Mouse (Mus musculus) kidney, postnatal 0 days (tissue): ENCODE measurements around the gene Unc45a. TPM values are rescaled to one million over a fixed set of nuclear protein-coding genes. Genes with fewer than 3 reads are reported as not detected.

Source experiments
- ATAC-seq: fragments of 200-750 bp; cut with Nextera tagmentation; replicated peaks from 2 replicates; pipeline ENCODE4 v1.8.0; 2017; ENCODE audit warnings: low read depth, moderate number of reproducible peaks, moderate TSS enrichment, moderate library complexity; ENCODE audit not compliant: low FRiP score
- DNase-seq: peaks from one replicate; pipeline ENCODE4 v3.0.0-alpha.2; 2016; ENCODE audit warnings: low spot score
- H3K27ac ChIP-seq: fragments of 300-500 bp; sonication (generic); 2 replicates; pipeline ENCODE4 v1.5.1; 2014; ENCODE audit warnings: mild to moderate bottlenecking
- H3K27me3 ChIP-seq: fragments of 300-500 bp; sonication (generic); 2 replicates; pipeline ENCODE4 v1.6.1; 2014; ENCODE audit warnings: low read length, mixed read lengths; ENCODE audit not compliant: insufficient read depth
- H3K36me3 ChIP-seq: fragments of 300-500 bp; sonication (generic); 2 replicates; pipeline ENCODE4 v1.6.1; 2014; ENCODE audit warnings: low read length, mixed read lengths; ENCODE audit not compliant: insufficient read depth
- H3K4me1 ChIP-seq: fragments of 300-500 bp; sonication (generic); replicated peaks from 2 replicates; pipeline ENCODE4 v1.6.1; 2014; ENCODE audit warnings: antibody characterized with exemption, low read length, mixed read lengths; ENCODE audit not compliant: insufficient read depth
- H3K4me2 ChIP-seq: fragments of 300-500 bp; sonication (generic); 2 replicates; pipeline ENCODE4 v1.6.1; 2014; ENCODE audit warnings: mild to moderate bottlenecking, low read length, moderate library complexity, mixed read lengths
- H3K4me3 ChIP-seq: fragments of 300-500 bp; sonication (generic); replicated peaks from 2 replicates; pipeline ENCODE4 v1.5.1; 2014; ENCODE audit warnings: low read depth, low read length
- H3K9ac ChIP-seq: fragments of 300-500 bp; sonication (generic); 2 replicates; pipeline ENCODE4 v1.6.1; 2014; ENCODE audit warnings: low read depth, low read length
- H3K9me3 ChIP-seq: fragments of 300-500 bp; sonication (generic); replicated peaks from 2 replicates; pipeline ENCODE4 v1.6.1; 2016; ENCODE audit warnings: low read length, inconsistent platforms, mixed read lengths
- CTCF ChIP-seq: IDR thresholded peaks from 2 replicates; pipeline ENCODE4 v1.5.1; 2016; ENCODE audit warnings: antibody characterized with exemption, low read depth, mild to moderate bottlenecking, moderate library complexity
- WGBS: fragments of 180-500 bp; shearing (Covaris S2); extraction: QIAGEN DNeasy Blood & Tissue Kit; methylation state at CpG from one replicate; pipeline ENCODE4 v1.1.7; 2014; 5-methylcytosine and 5-hydroxymethylcytosine counted together
- polyA plus RNA-seq: library from polyadenylated mRNA; unstranded; fragments of >200 nt; fragmentation: Nextera tagmentation; extraction: Ambion mirVana; gene quantifications from 2 replicates; pipeline ENCODE4 v1.2.1, GENCODE M21; 2015

Gene Unc45a
- polyA plus RNA-seq, 1 experiment from 2014 or later, result 28.2 TPM

DNA sequence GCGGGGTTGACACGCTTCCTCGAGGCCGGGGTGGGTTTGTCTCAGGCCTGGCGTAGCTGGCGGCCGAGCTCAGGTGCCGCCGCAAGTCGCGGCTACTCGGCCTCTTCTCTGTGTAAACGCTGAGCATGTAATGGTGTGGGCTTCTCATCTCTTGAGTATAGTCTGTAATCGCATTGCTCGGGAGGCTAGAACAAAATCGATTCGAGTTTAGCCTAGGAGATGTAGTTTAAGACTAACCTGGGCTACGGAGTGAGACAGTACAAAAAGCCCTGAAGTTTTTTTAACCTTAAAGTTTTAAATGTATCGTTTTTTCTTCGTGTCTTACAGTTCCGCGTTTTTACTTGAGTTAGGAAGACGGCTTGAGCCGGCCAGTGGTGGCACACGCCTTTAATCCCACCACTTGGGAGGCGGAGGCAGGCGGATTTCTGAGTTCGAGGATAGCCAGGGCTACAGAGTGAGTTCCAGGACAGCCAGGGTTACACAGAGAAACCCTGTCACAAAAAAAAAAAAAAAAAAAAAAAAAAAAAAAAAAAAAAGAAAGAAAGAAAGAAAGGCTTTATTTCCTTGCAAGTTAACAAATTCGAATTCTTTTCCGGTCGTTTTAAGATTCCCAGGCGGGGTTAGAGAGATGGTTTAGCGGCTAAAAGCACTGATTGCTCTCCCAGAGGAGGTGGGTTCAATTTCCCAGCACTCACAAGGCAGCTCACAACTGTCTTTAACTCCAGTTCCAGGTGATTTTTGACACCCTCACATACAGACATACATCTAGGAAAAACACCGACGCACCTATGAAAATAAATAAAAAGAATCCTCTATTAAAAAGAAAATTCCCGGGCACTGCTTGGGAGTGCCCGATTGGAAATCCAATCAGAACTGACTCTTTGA is 45.8 kb downstream of the Unc45a start:
- peak; percentile 57 for ATAC-seq
- peak; percentile 59 for DNase-seq
- 7% methylated on average over 37 of the region's 37 CpGs for WGBS
- Histone ChIP-seq H3K27me3 (no peaks in the 10 kb centered on the region), H3K4me3 (peak overlapping the region; percentile 73), H3K9ac (peak overlapping the region; percentile 75), H3K4me1 (no peaks in the 10 kb centered on the region), H3K9me3 (no peaks in the 10 kb centered on the region), H3K36me3 (0 out of 2 replicates have a peak, but pooled peaks cover 6% of the 10 kb centered on the region), H3K4me2 (peak overlapping the region; percentile 87), H3K27ac (peak overlapping the region; percentile 71; the same call in 1 of the 2 replicates)
- TF ChIP-seq CTCF, result no peak

DNA sequence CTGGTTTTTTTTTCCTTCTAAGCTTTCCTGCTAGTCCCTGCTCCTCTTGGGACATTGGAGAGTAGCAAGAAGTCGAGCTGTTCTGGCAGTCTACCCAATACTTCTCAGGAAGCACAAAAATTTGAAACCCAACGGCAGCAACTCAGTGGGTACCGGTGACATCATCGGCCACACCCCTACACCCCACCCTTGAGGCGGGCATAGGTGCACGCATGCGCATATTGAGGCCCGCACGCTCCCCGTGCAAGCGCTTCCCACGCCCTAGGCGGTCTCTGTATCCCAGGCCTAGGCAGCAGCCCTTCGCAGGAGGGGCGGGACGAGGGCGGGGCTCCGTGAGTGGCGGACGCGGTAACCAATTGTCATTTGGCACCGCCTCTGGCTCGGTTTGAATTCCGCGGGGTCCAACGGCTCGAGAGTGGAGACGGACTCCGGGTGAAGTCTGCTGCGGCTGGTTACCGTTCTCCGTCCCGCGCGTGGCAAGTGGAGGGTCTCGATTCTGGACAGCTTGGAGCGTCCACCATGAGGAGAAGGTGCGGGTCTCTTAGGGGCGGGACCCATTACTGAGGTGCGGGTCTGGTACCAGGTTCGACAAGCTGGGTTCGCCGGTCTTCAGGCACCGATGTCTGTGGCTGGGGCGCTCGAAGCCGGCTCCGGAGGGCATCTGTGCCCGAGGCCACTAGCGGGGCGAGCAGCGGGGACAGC is 46.6 kb downstream of the Unc45a start, which contains the start of gene Prc1:
Gene Prc1, plus strand, starts transcription at position 389 of the 702 bp plus-strand sequence.
- Histone ChIP-seq H3K4me2 (peak within 1 kb of the TSS; percentile 87), H3K4me3 (peak within 1 kb of the TSS; percentile 73), H3K36me3 (0 out of 2 replicates have a peak, but pooled peaks cover 3% of the 10 kb centered on the region), H3K27me3 (no peaks in the 10 kb centered on the region), H3K27ac (peak within 1 kb of the TSS; percentile 71), H3K9me3 (no peaks in the 10 kb centered on the region), H3K4me1 (no peaks in the 10 kb centered on the region), H3K9ac (peak within 1 kb of the TSS; percentile 75)
- ATAC-seq (peak; percentile 99), DNase-seq (peak; percentile 98)
- under 1% methylated on average over 52 of the region's 52 CpGs for WGBS
- no peak for TF ChIP-seq CTCF

DNA sequence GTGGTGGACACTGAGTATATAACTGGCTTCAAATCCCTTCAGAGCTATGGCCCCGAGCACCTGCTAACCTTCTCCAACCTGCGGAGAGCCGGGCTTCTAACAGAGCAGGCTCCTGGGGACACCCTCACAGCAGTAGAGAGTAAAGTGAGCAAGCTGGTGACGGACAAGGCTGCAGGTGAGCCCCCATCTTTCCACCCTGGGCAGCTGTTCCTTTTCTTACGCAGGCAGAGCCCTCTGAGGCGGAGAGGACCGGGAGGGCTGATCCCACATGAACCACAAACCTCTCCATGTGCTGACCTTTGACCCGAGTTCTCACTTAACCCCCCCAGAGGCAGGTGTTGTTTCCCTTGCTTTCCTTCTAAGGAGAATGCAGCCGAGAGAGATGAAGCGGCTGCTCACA is 53.1 kb downstream of the Unc45a start:
- DNase-seq, result no peak
- Histone ChIP-seq H3K4me2 (no peak overlapping the region), H3K9me3 (no peaks in the 10 kb centered on the region), H3K4me1 (no peaks in the 10 kb centered on the region), H3K27me3 (no peaks in the 10 kb centered on the region), H3K9ac (no peak overlapping the region), H3K4me3 (no peak overlapping the region), H3K27ac (no peak overlapping the region), H3K36me3 (peaks cover 43% of the 10 kb centered on the region)
- WGBS, result 75% methylated on average over 10 of the region's 10 CpGs
- no peak for ATAC-seq
- no peak for TF ChIP-seq CTCF

DNA sequence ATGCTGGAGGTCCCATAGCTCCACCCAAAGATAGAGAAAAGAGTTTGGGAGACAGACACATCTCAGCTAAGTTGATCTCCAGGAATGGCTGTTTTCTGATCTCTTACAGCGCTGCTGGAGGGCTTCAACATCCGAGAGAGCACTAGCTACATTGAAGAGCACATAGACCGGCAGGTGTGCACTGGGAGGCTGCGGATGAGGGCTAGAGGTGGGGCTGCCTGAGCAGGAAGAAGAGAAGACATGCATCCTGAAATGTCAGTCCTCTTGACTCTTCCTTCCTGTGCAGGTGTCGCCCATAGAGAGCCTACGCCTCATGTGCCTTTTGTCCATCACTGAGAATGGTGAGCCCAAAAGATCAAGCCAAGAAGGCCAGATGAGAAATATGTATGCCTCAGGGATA is 55.1 kb downstream of the Unc45a start:
- no peak overlapping the region for H3K4me2 ChIP-seq
- no peak overlapping the region for H3K27ac ChIP-seq
- H3K4me1 ChIP-seq, result no peaks in the 10 kb centered on the region
- H3K36me3 ChIP-seq, result peaks cover 43% of the 10 kb centered on the region
- no peak for DNase-seq
- H3K9ac ChIP-seq, result no peak overlapping the region
- H3K9me3 ChIP-seq, result no peaks in the 10 kb centered on the region
- H3K27me3 ChIP-seq, result no peaks in the 10 kb centered on the region
- ATAC-seq, result no peak
- 92% methylated on average over 6 of the region's 6 CpGs for WGBS
- no peak overlapping the region for H3K4me3 ChIP-seq
- TF ChIP-seq CTCF, result no peak

DNA sequence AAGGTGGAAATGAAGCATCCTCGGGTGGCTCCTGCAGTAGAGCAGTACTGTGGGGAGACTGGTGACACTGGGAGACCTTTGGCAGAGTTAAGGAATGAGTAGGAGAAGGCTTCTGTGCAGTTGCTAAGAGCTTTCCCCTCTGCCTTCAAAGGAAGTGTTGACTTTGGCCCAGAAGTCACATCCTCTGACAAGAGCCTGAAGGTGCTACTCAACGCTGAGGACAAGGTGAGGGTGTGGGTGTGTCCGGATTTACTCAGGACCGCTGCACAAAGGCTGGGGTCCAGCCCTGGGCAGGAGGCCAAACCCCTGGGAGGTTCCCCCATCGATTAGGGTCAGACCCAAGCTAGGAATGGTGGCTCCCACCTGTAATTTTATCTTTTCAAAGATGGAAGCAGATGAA is 56.4 kb downstream of the Unc45a start:
- Histone ChIP-seq H3K36me3 (peaks cover 48% of the 10 kb centered on the region), H3K27ac (no peak overlapping the region), H3K4me1 (no peaks in the 10 kb centered on the region), H3K27me3 (no peaks in the 10 kb centered on the region), H3K4me3 (no peak overlapping the region), H3K4me2 (no peak overlapping the region), H3K9ac (no peak overlapping the region), H3K9me3 (no peaks in the 10 kb centered on the region)
- no peak for ATAC-seq
- no peak for DNase-seq
- 71% methylated on average over 5 of the region's 5 CpGs for WGBS
- TF ChIP-seq CTCF, result no peak

DNA sequence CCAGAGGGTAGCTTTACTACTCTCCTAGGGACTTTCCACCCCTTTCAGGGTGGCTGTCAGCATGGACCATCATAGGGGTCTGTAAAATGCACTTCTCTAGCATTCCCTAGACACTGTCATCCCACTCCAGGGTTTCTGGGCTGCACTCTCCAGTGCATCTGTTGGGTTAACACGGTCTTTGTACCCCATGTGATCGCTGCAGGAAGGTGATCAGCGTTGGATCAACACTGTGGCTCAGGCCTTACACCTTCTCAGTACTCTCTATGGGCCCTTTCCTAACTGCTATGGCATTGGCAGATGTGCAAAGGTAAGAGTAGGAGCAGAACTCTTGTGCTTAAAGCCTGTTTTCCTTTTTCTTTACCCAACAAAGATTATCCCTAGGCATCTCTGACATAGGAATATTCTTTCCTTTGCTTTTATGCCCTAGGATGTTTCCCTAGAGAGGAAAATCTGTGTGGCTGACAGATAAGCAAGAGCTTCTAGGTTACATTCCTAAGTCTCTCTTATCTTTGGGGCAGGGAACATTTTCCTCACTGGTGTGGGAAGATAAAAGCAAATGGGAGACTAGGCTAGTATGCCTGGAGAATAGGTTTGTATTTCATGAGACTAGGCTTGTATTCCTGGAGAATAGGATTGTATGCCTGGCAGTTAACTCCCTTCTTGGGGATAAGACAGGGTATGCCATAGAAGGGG is 57.4 kb downstream of the Unc45a start:
- Histone ChIP-seq H3K4me2 (no peak overlapping the region), H3K9ac (no peak overlapping the region), H3K36me3 (peaks cover 55% of the 10 kb centered on the region), H3K27me3 (no peaks in the 10 kb centered on the region), H3K4me3 (no peak overlapping the region), H3K4me1 (no peaks in the 10 kb centered on the region), H3K9me3 (no peaks in the 10 kb centered on the region), H3K27ac (no peak overlapping the region)
- ATAC-seq, result no peak
- 92% methylated on average over 3 of the region's 3 CpGs for WGBS
- DNase-seq, result no peak
- TF ChIP-seq CTCF, result no peak
